Mouse (Mus musculus) testis, adult 2 months (tissue): ENCODE data around the gene Arid5b.

Experiments used
- CTCF ChIP-seq: fragments of 200-500 bp; IDR thresholded peaks from 2 replicates; pipeline ENCODE4 v1.5.1; 2012; ENCODE audit warnings: low read depth, mild to moderate bottlenecking, inconsistent platforms, low read length, moderate library complexity; ENCODE audit not compliant: control insufficient read depth, insufficient read depth, insufficient replicate concordance
- POLR2A ChIP-seq: fragments of 200-500 bp; IDR thresholded peaks from 2 replicates; pipeline ENCODE4 v1.6.1; 2012; ENCODE audit warnings: low read depth, mild to moderate bottlenecking, inconsistent platforms, low read length, moderate library complexity; ENCODE audit not compliant: control insufficient read depth

DNA sequence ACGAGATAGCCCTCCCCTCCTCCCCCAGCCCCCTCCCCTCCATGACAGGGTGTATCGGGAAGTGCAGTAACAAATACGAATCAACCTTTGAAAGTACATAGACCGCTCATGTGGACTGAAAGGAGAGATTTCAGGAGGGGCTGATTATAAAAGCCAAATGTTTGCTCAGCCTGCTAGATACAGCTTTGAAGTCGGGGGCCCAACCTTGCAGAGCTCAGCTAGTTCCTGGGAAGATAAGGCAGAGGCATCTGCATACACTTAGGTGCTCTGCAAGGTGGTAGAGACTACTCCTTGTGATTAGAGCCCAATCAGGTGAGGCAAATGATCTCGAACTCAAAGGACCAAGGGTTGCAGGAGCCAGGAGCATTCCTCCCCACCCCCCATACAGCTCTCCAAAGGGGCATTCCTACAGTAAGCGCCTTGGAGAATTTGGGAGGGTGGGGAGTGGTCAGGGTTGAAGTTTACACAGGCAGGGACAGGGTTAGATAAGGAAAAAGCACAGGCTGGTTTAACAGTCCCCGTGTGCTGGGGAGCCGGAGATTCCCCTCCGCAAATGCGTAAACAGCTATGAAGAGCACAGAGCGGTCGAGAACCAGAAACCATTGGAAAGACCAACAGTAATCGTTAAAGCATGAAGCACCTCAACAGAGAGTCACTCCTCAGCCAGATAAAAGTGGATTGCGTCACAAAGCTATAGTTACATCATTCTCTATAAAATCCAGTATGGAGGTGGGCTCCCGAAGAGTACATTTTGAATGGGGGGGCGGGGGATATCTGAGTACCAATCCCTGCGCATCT, 47.0 kb downstream of the Arid5b start:
- TF ChIP-seq CTCF (no peak), POLR2A (no peak)
